Mouse (Mus musculus) heart, postnatal 4 days (tissue): Measurements from ENCODE around the gene Syt5. TPM values are rescaled to one million over a fixed set of nuclear protein-coding genes. Genes with fewer than 3 reads are reported as not detected.
A peak's percentile ranks its signal among the peaks of the same experiment; 100 is the strongest.

Experiments
- DNase-seq: peaks from one replicate; pipeline ENCODE4 v3.0.0; 2021
- microRNA-seq, 2 experiments: library from miRNA; unstranded; fragments of <30 nt; microRNA quantifications; one replicate each; pipeline ENCODE4 v1.2.0; 2021 to 2022
- total RNA-seq, 2 experiments: library from RNA; stranded (reverse); gene quantifications; 2 replicates each; pipeline ENCODE4 v1.2.3; 2021

The Syt5 gene
- total RNA-seq, 2 experiments from 2014 or later = 1.1 to 1.5 TPM

- no peak for DNase-seq
Measured at GRCm38 (mm10) chr7:4499034-4499433, 48.3 kb downstream of the Syt5 start.

DNA sequence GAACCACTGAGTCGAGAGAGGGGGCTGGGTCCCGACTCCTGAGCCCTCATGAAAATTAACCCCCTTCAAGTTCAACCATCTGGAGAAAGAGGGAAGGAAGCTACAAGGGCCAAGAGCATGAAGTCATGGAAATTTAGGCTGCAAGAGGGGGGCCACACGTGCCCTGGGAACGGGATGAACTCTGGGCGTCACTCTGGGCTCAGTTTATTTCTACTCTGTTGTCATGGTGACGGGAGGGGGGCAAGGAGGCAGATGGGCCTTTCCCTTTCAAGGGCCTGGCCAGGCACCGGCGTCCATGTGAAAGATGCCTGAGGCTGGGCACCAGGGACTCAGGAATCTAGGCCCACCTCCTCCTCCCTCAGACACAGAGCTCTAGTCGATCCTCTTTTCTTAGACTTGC is 49.1 kb downstream of the Syt5 start:
- peak; percentile 85 for DNase-seq

- DNase-seq = no peak
Measured at GRCm38 (mm10) chr7:4497271-4497903, 50.0 kb downstream of the Syt5 start.

DNA sequence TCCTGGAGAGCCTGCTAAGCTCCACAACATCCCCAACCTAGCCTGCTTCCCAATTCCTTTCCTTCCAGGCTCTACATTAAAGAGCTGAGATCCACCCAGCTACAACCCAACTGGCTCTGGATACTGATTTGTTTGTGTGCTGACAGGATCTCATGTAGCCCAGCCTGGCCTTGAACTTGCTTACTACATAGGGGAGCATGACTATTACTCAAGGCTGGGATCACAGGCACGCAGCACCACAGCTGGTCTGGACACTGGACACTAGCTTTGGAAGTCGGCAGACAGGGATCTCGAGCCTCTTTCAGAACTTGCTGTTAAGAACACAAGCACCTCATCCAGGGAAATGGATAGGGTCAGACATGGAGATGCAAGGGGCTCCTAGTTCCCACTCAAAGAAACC is 50.9 kb downstream of the Syt5 start:
- DNase-seq = no peak

GRCm38 (mm10) chr7:4493991-4494390 is 53.4 kb downstream of the Syt5 start:
- no peak for DNase-seq

DNA sequence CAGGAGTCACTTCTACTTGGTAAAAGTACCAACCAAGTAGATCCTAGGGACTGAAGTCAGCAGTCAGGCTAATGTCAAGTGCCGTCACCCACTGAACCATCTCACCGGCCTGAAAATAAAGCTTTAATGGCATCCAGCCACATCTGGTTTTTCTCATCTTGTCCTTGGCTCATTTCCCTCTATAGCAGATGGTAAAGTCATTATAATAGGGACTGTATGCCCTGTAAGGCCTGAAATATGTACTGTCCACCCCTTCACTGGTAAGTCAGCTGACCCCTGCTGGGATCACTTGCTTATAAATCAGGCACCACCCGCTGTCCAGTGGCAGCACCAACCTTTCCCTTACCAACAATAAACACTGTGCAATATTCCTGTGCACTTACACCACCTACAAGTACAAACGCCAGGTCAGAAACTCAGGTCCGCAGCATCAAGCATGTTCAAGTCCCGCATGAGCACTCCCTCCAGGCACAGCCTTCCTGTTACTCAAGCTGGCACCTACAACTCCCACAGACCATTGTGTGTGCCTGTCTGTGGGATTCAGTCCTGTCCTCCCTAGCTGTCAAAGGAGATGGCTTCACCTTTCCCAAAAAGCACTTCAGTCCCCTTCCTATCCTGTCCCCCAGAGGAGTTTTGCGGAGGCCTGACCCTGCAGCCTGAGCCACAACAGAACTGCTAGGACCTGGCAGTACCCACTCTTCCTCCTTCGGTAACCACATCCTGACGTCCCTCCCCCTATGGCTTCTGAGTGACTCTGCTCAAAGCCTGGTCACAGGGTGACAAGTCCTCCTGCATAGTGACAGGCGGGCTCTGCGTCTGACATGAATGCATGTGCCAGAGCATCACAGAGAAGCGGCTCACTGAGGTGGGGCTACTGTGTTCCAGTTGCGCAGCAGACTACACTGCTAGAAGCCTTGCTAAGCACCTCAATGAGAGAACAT is 54.8 kb downstream of the Syt5 start:
- no peak for DNase-seq

DNA sequence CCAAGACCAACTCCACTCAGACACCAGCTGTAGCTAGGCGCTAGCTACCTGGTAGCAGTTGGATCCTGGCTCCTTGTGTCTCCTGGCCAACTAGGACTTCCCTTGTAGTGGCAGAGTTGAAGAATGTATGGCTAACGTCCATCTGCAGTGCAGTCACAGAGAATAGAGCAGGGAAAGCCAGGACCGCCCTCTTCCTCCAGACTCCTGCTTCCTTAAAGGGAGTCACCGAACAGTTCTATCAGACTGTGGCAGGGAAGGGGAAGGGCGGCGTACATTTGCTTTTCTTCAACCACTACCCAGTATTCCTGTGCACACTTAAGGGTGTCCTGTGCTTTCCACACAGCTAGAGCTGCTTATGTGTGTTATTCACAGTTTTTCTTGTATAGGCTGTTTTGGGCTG is 56.0 kb downstream of the Syt5 start:
- peak; percentile 61 for DNase-seq

Small RNAs within 50 kb of the gene (microRNA-seq; reads per million reads assigned to microRNA genes)
- gene Gm23577 = 0 reads per million in 2 experiments

Other genes starting within 250 kb of the Syt5 start
- gene Ncr1, start 209.8 kb downstream of the Syt5 start, total RNA-seq = not detected
- under 1 TPM; 0.07 TPM for gene Gp6, start 149.8 kb downstream of the Syt5 start, total RNA-seq
- 10 to 100 TPM; 30.4 to 36.4 TPM for gene Rdh13, start 101.9 kb downstream of the Syt5 start, total RNA-seq
- gene Eps8l1, start 86.9 kb downstream of the Syt5 start, total RNA-seq = 1 to 10 TPM; 1.6 to 2.7 TPM
- 10 to 100 TPM; 89.8 to 92.3 TPM for gene Ppp1r12c, start 45.9 kb downstream of the Syt5 start, total RNA-seq
- gene Tnnt1, start 31.2 kb downstream of the Syt5 start, total RNA-seq = 10 to 100 TPM; 48.7 to 59.0 TPM
- 1,000 to 10,000 TPM; 4,693 to 5,168 TPM for gene Tnni3, start 23.3 kb downstream of the Syt5 start, total RNA-seq
- gene Dnaaf3, start 15.1 kb downstream of the Syt5 start, total RNA-seq = under 1 TPM; 0.41 to 0.57 TPM
- not detected for gene Ptprh, start 56.5 kb upstream of the Syt5 start, total RNA-seq
- gene Tmem86b, start 83.9 kb upstream of the Syt5 start, total RNA-seq = 1 to 10 TPM; 6.6 to 8.5 TPM
- gene Ppp6r1, start 111.5 kb upstream of the Syt5 start, total RNA-seq = 10 to 100 TPM; 79.1 to 81.3 TPM
- 10 to 100 TPM; 51.5 to 54.7 TPM for gene Hspbp1, start 137.5 kb upstream of the Syt5 start, total RNA-seq
- gene Brsk1, start 143.1 kb upstream of the Syt5 start, total RNA-seq = 1 to 10 TPM; 4.1 to 5.9 TPM
- under 1 TPM in 1 of 2 experiments, not detected in 1; 0.12 TPM for gene Tmem150b, start 177.7 kb upstream of the Syt5 start, total RNA-seq
- 10 to 100 TPM; 41.6 to 43.5 TPM for gene Kmt5c, start 192.6 kb upstream of the Syt5 start, total RNA-seq
- gene Cox6b2, start 205.6 kb upstream of the Syt5 start, total RNA-seq = 10 to 100 TPM; 11.7 to 16.9 TPM
- not detected for gene Fam71e2, start 223.8 kb upstream of the Syt5 start, total RNA-seq
- under 1 TPM in 1 of 2 experiments, not detected in 1; 0.23 TPM for gene Il11, start 235.3 kb upstream of the Syt5 start, total RNA-seq
- gene Tmem190, start 235.4 kb upstream of the Syt5 start, total RNA-seq = not detected
- gene Tmem238, start 242.1 kb upstream of the Syt5 start, total RNA-seq = 1 to 10 TPM; 2.7 to 5.1 TPM
- gene Rpl28, start 245.3 kb upstream of the Syt5 start, total RNA-seq = 100 to 1,000 TPM; 726 to 732 TPM